In genomic region chr1:60998008-60998557, GRCm38 (mm10) we compare ENCODE assay signal across 12 mouse cellular contexts. TPM values are rescaled to one million over a fixed set of nuclear protein-coding genes. Genes with fewer than 3 reads are reported as not detected.
DNase-seq lines count a peak whose midpoint lies in the region; ATAC-seq and TF ChIP-seq lines count a peak whose summit lies in the region.
"Had no signal": no experiment of that assay in that cellular context is flagged by ENCODE, and none has a peak within 500 bp of the region (broad histone marks: within the 10 kb centered on the region; RNA-seq: fewer than 3 reads in every experiment).

No protein-coding gene starts in this region.

- no peak overlapping the region for H3K4me3 ChIP-seq in hindbrain, postnatal 0 days (ENCODE audit: low read length)
- H3K4me3 ChIP-seq in hindbrain, embryonic 12.5 days, result no peak overlapping the region
- no peak overlapping the region for H3K4me3 ChIP-seq in midbrain, embryonic 11.5 days (ENCODE audit: low read depth, low read length)
- no peak overlapping the region for H3K4me3 ChIP-seq in midbrain, embryonic 10.5 days
- H3K4me3 ChIP-seq in stomach, postnatal 0 days (ENCODE audit: low read depth, low read length), result no peak overlapping the region
- no peak overlapping the region for H3K4me3 ChIP-seq in gastrocnemius, adult 2 months
- H3K4me3 ChIP-seq: limb, embryonic 12.5 days; myocyte had no signal

- peak; percentile 48; the same call in 1 of the 2 replicates for TF ChIP-seq CTCF in hindbrain, postnatal 0 days (IDR thresholded peaks at IDR 0.05; ENCODE audit: low read depth)
- TF ChIP-seq CTCF in stomach, postnatal 0 days (IDR thresholded peaks at IDR 0.05; ENCODE audit: low read depth), result peak; percentile 48
- no peak for TF ChIP-seq CTCF in gastrocnemius, adult 2 months (IDR thresholded peaks at IDR 0.05)

- no peak for ATAC-seq in hindbrain, postnatal 0 days
- ATAC-seq in hindbrain, embryonic 12.5 days (ENCODE audit: low FRiP score), result no peak
- ATAC-seq in midbrain, embryonic 11.5 days (ENCODE audit: low FRiP score), result no peak
- ATAC-seq in stomach, postnatal 0 days (ENCODE audit: low FRiP score, low TSS enrichment), result no peak
- ATAC-seq: liver, postnatal 0 days had no signal

- no peak for TF ChIP-seq EP300 in stomach, postnatal 0 days (optimal IDR thresholded peaks at IDR 0.05)

- H3K9me3 ChIP-seq in hindbrain, postnatal 0 days (ENCODE audit: low read length), result no peaks in the 10 kb centered on the region
- no peaks in the 10 kb centered on the region for H3K9me3 ChIP-seq in hindbrain, embryonic 12.5 days (replicated peaks)
- no peaks in the 10 kb centered on the region for H3K9me3 ChIP-seq in midbrain, embryonic 11.5 days (ENCODE audit: control insufficient read depth, low read length)
- H3K9me3 ChIP-seq in midbrain, embryonic 10.5 days (replicated peaks), result no peaks in the 10 kb centered on the region
- no peaks in the 10 kb centered on the region for H3K9me3 ChIP-seq in stomach, postnatal 0 days (ENCODE audit: control insufficient read depth, low read length)
- H3K9me3 ChIP-seq: limb, embryonic 12.5 days had no signal

- H3K4me2 ChIP-seq in hindbrain, postnatal 0 days (ENCODE audit: low read depth, low read length), result no peak overlapping the region
- no peak overlapping the region for H3K4me2 ChIP-seq in hindbrain, embryonic 12.5 days (replicated peaks)
- no peak overlapping the region for H3K4me2 ChIP-seq in midbrain, embryonic 11.5 days
- no peak overlapping the region for H3K4me2 ChIP-seq in stomach, postnatal 0 days (replicated peaks; ENCODE audit: low read depth)
- H3K4me2 ChIP-seq: limb, embryonic 12.5 days had no signal

- no peak overlapping the region for H3K9ac ChIP-seq in hindbrain, postnatal 0 days (replicated peaks; ENCODE audit: low read length)
- no peak overlapping the region for H3K9ac ChIP-seq in hindbrain, embryonic 12.5 days
- H3K9ac ChIP-seq in midbrain, embryonic 11.5 days (ENCODE audit: low read length), result no peak overlapping the region
- no peak overlapping the region for H3K9ac ChIP-seq in stomach, postnatal 0 days (ENCODE audit: low read length)
- H3K9ac ChIP-seq: limb, embryonic 12.5 days; liver, postnatal 0 days had no signal

- H3K27ac ChIP-seq in hindbrain, postnatal 0 days, result no peak overlapping the region
- H3K27ac ChIP-seq in hindbrain, embryonic 12.5 days, result no peak overlapping the region
- H3K27ac ChIP-seq in midbrain, embryonic 11.5 days (ENCODE audit: low read depth, low read length), result no peak overlapping the region
- no peak overlapping the region for H3K27ac ChIP-seq in midbrain, embryonic 10.5 days (replicated peaks)
- H3K27ac ChIP-seq in stomach, postnatal 0 days (replicated peaks), result no peak overlapping the region
- no peak overlapping the region for H3K27ac ChIP-seq in gastrocnemius, adult 2 months
- H3K27ac ChIP-seq: limb, embryonic 12.5 days had no signal

- no peaks in the 10 kb centered on the region for H3K27me3 ChIP-seq in hindbrain, postnatal 0 days (ENCODE audit: insufficient read depth, low read length)
- no peaks in the 10 kb centered on the region for H3K27me3 ChIP-seq in hindbrain, embryonic 12.5 days
- H3K27me3 ChIP-seq in midbrain, embryonic 11.5 days (ENCODE audit: control insufficient read depth, insufficient read depth, low read length), result no peaks in the 10 kb centered on the region
- 0 out of 2 replicates have a peak, but pooled peaks cover 4% of the 10 kb centered on the region for H3K27me3 ChIP-seq in midbrain, embryonic 10.5 days (ENCODE audit: low read depth, poor library complexity, severe bottlenecking)
- H3K27me3 ChIP-seq in stomach, postnatal 0 days (ENCODE audit: control insufficient read depth, insufficient read depth, low read length), result no peaks in the 10 kb centered on the region
- H3K27me3 ChIP-seq: limb, embryonic 12.5 days had no signal

- intact Hi-C loops in gastrocnemius, adult 2 months (cut with DNase I), result no loop called here

- whole genome bisulfite sequencing in hindbrain, postnatal 0 days, result 46% methylated on average over 3 of the region's 3 CpGs
- WGBS in hindbrain, embryonic 12.5 days, result 86% methylated on average over 3 of the region's 3 CpGs
- WGBS in midbrain, embryonic 11.5 days, result 91% methylated on average over 3 of the region's 3 CpGs
- WGBS in midbrain, embryonic 10.5 days, result 86% methylated on average over 3 of the region's 3 CpGs
- WGBS in stomach, postnatal 0 days, result 73% methylated on average over 3 of the region's 3 CpGs

- peak; percentile 47 for DNase-seq in hindbrain, postnatal 0 days (ENCODE audit: low spot score)
- peak; percentile 70 for DNase-seq in midbrain, embryonic 11.5 days (ENCODE audit: low spot score, missing footprints)
- no peak for DNase-seq in midbrain, embryonic 10.5 days (ENCODE audit: low spot score)
- peak; percentile 14 for DNase-seq in cerebellum, adult 8-10 months
- no peak for DNase-seq in stomach, postnatal 0 days (ENCODE audit: low spot score)
- no peak for DNase-seq in gastrocnemius, adult 2 months
- DNase-seq: adrenal gland, postnatal 10 days; kidney, adult 11 months; liver, postnatal 0 days had no signal

- no peaks in the 10 kb centered on the region for H3K4me1 ChIP-seq in hindbrain, postnatal 0 days (ENCODE audit: insufficient read depth, low read length)
- no peaks in the 10 kb centered on the region for H3K4me1 ChIP-seq in hindbrain, embryonic 12.5 days
- H3K4me1 ChIP-seq in midbrain, embryonic 11.5 days (ENCODE audit: control insufficient read depth, insufficient read depth, low read length), result no peaks in the 10 kb centered on the region
- H3K4me1 ChIP-seq in midbrain, embryonic 10.5 days, result peaks cover 17% of the 10 kb centered on the region
- no peaks in the 10 kb centered on the region for H3K4me1 ChIP-seq in stomach, postnatal 0 days (replicated peaks; ENCODE audit: control insufficient read depth, insufficient read depth)
- H3K4me1 ChIP-seq: limb, embryonic 12.5 days had no signal

- no peaks in the 10 kb centered on the region for H3K36me3 ChIP-seq in hindbrain, postnatal 0 days (ENCODE audit: insufficient read depth, low read length)
- H3K36me3 ChIP-seq in hindbrain, embryonic 12.5 days, result no peaks in the 10 kb centered on the region
- H3K36me3 ChIP-seq in midbrain, embryonic 11.5 days (ENCODE audit: control insufficient read depth, insufficient read depth, low read length), result no peaks in the 10 kb centered on the region
- no peaks in the 10 kb centered on the region for H3K36me3 ChIP-seq in midbrain, embryonic 10.5 days
- no peaks in the 10 kb centered on the region for H3K36me3 ChIP-seq in stomach, postnatal 0 days (ENCODE audit: control insufficient read depth, insufficient read depth, low read length)
- H3K36me3 ChIP-seq: limb, embryonic 12.5 days had no signal

RNA-seq across cellular contexts. Expression of gene Icos, which starts 20.4 kb away (rescaled TPM):
- 0.25 TPM in 1 of 2 replicates, not detected in the other for total RNA-seq in hindbrain, postnatal 0 days (2014; rRNA removed)
- polyA plus RNA-seq in hindbrain, postnatal 0 days (2015; fragmentation: Nextera tagmentation; extraction: Ambion mirVana), result 0.10 and 0.19 TPM in 2 replicates
- 0.08 and 0.29 TPM in 2 replicates for polyA plus RNA-seq in hindbrain, embryonic 12.5 days (2016; fragmentation: Nextera tagmentation; extraction: Ambion mirVana)
- 0.04 and 0.10 TPM in 2 replicates for polyA plus RNA-seq in midbrain, embryonic 11.5 days (2014; fragmentation: Nextera tagmentation; extraction: Ambion mirVana)
- 0.25 TPM in 1 of 2 replicates, not detected in the other for polyA plus RNA-seq in midbrain, embryonic 10.5 days (2016; fragmentation: Nextera tagmentation; extraction: Ambion mirVana)
- polyA plus RNA-seq in stomach, postnatal 0 days (2015; fragmentation: Nextera tagmentation; extraction: Ambion mirVana), result 0.08 and 0.19 TPM in 2 replicates
- total RNA-seq in gastrocnemius, adult 2 months (2021), result under 1 TPM in 1 of 2 experiments, not detected in 1; 0.13 TPM
- polyA plus RNA-seq: myocyte had no signal

Comparison
In these comparisons a context has a peak if more than half of its experiments do, and no peak if none do; other contexts are left out.
1. DNase-seq: peak in hindbrain, postnatal 0 days (single experiment), midbrain, embryonic 11.5 days (single experiment) and cerebellum, adult 8-10 months (single experiment); none in midbrain, embryonic 10.5 days (single experiment), stomach, postnatal 0 days (single experiment) and gastrocnemius, adult 2 months (single experiment).